Mouse (Mus musculus) layer of hippocampus, postnatal 25 days (tissue): ENCODE data around the gene Hpse. TPM values are rescaled to one million over a fixed set of nuclear protein-coding genes. Genes with fewer than 3 reads are reported as not detected.

Experiments
- DNase-seq, 2 experiments: peaks; one replicate each; pipeline ENCODE4 v3.0.0; 2022; ENCODE audit warnings: mixed read lengths in 2 of 2, low spot score in 1 of 2; ENCODE audit errors: extremely low spot score in 1 of 2
- total RNA-seq, 2 experiments: library from RNA; stranded (reverse); gene quantifications; 2 replicates each; pipeline ENCODE4 v1.2.3; 2021

Gene Hpse
- total RNA-seq, 2 experiments from 2014 or later, result 0.49 to 0.52 TPM

GRCm38 (mm10) chr5:100697886-100698285 lies 21.6 kb downstream of the Hpse start:
- no peak for DNase-seq

GRCm38 (mm10) chr5:100697398-100697797 lies 22.1 kb downstream of the Hpse start:
- DNase-seq, result no peak

- no peak for DNase-seq
Observed at GRCm38 (mm10) chr5:100685631-100686030, 33.9 kb downstream of the Hpse start.

- DNase-seq, result no peak
Observed at GRCm38 (mm10) chr5:100680542-100680933, 39.0 kb downstream of the Hpse start.

GRCm38 (mm10) chr5:100679911-100680541 lies 39.5 kb downstream of the Hpse start:
- DNase-seq, result no peak

GRCm38 (mm10) chr5:100674711-100675376 lies 44.7 kb downstream of the Hpse start, which contains the start of gene Coq2:
TSS of gene Coq2 (minus strand) at chr5:100675140.
- DNase-seq, result peak; percentile 42 to 64

GRCm38 (mm10) chr5:100673745-100674486 lies 45.6 kb downstream of the Hpse start:
- DNase-seq, result peak; percentile 89 to 90

GRCm38 (mm10) chr5:100672403-100672802 lies 47.1 kb downstream of the Hpse start:
- DNase-seq, result no peak

- DNase-seq, result no peak
Observed at GRCm38 (mm10) chr5:100671897-100672296, 47.6 kb downstream of the Hpse start.

- peak in 1 of 2 experiments; percentile 58 for DNase-seq
Observed at GRCm38 (mm10) chr5:100671398-100671797, 48.1 kb downstream of the Hpse start.

GRCm38 (mm10) chr5:100666965-100667364 lies 52.6 kb downstream of the Hpse start:
- no peak for DNase-seq

GRCm38 (mm10) chr5:100663854-100664253 lies 55.7 kb downstream of the Hpse start:
- no peak for DNase-seq

- no peak for DNase-seq
Observed at GRCm38 (mm10) chr5:100663011-100663410, 56.5 kb downstream of the Hpse start.

GRCm38 (mm10) chr5:100658460-100658859 lies 61.1 kb downstream of the Hpse start:
- peak in 1 of 2 experiments; percentile 58 for DNase-seq

GRCm38 (mm10) chr5:100656352-100656751 lies 63.2 kb downstream of the Hpse start:
- no peak for DNase-seq

GRCm38 (mm10) chr5:100652327-100652726 lies 67.2 kb downstream of the Hpse start:
- no peak for DNase-seq

- no peak for DNase-seq
Observed at GRCm38 (mm10) chr5:100651486-100651885, 68.0 kb downstream of the Hpse start.

- no peak for DNase-seq
Observed at GRCm38 (mm10) chr5:100650969-100651368, 68.5 kb downstream of the Hpse start.

GRCm38 (mm10) chr5:100648546-100648945 lies 71.0 kb downstream of the Hpse start:
- no peak for DNase-seq

GRCm38 (mm10) chr5:100648046-100648445 lies 71.5 kb downstream of the Hpse start:
- no peak for DNase-seq

- no peak for DNase-seq
Observed at GRCm38 (mm10) chr5:100646558-100646957, 73.0 kb downstream of the Hpse start.
